Mouse (Mus musculus): ENCODE data around the gene Kcnj12. TPM values are rescaled to one million over a fixed set of nuclear protein-coding genes. Genes with fewer than 3 reads are reported as not detected.

Kcnj12 gene
- polyA plus RNA-seq, 2 experiments from 2014 or later: not detected

GRCm38 (mm10) chr11:61111472-61111871, 89.1 kb downstream of the Kcnj12 start:
- ATAC-seq: no peak

- ATAC-seq: no peak
Measured at GRCm38 (mm10) chr11:61112323-61112995, 90.1 kb downstream of the Kcnj12 start.

- no peak for ATAC-seq
Measured at GRCm38 (mm10) chr11:61116226-61116625, 93.9 kb downstream of the Kcnj12 start.

- no peak for ATAC-seq
Measured at GRCm38 (mm10) chr11:61119996-61120583, 97.7 kb downstream of the Kcnj12 start.

Other genes with a start within 250 kb of the Kcnj12 start
- gene Top3a, start 245.2 kb upstream of the Kcnj12 start, polyA plus RNA-seq (2017; shearing (Covaris generic)): 10 to 100 TPM; 13.8 to 25.0 TPM
- gene Smcr8, start 245.0 kb upstream of the Kcnj12 start, polyA plus RNA-seq (2017; shearing (Covaris generic)): 1 to 10 TPM; 5.7 to 6.6 TPM
- 10 to 100 TPM; 18.6 to 33.7 TPM for gene Shmt1, start 210.8 kb upstream of the Kcnj12 start, polyA plus RNA-seq (2017; shearing (Covaris generic))
- gene Dhrs7b, start 191.9 kb upstream of the Kcnj12 start, polyA plus RNA-seq (2017; shearing (Covaris generic)): 10 to 100 TPM; 22.4 to 24.8 TPM
- gene Tmem11, start 143.3 kb upstream of the Kcnj12 start, polyA plus RNA-seq (2017; shearing (Covaris generic)): 10 to 100 TPM; 33.2 to 36.9 TPM
- gene Natd1, start 107.8 kb upstream of the Kcnj12 start, polyA plus RNA-seq (2017; shearing (Covaris generic)): 1 to 10 TPM; 6.9 to 9.9 TPM
- 10 to 100 TPM; 48.1 to 70.2 TPM for gene Map2k3, start 90.5 kb upstream of the Kcnj12 start, polyA plus RNA-seq (2017; shearing (Covaris generic))
- gene Tnfrsf13b, start 104.2 kb downstream of the Kcnj12 start, polyA plus RNA-seq (2017; shearing (Covaris generic)): 10 to 100 TPM; 77.2 to 97.2 TPM
- 10 to 100 TPM; 11.3 to 13.1 TPM for gene Usp22, start 152.5 kb downstream of the Kcnj12 start, polyA plus RNA-seq (2017; shearing (Covaris generic))
- gene Aldh3a1, start 185.0 kb downstream of the Kcnj12 start, polyA plus RNA-seq (2017; shearing (Covaris generic)): not detected
- gene Aldh3a2, start 244.9 kb downstream of the Kcnj12 start, polyA plus RNA-seq (2017; shearing (Covaris generic)): 10 to 100 TPM; 35.8 to 49.3 TPM

Measured in CD4-positive, CD25-positive, alpha-beta regulatory T cell, adult 4 months (primary cell).